In genomic region chr7:140037171-140037555, GRCm38 (mm10) we compare ENCODE assay signal across 8 mouse cellular contexts. TPM values are rescaled to one million over a fixed set of nuclear protein-coding genes. Genes with fewer than 3 reads are reported as not detected.
DNase-seq lines count a peak whose midpoint lies in the region; ATAC-seq lines count a peak whose summit lies in the region.

No protein-coding gene starts in this region.

- 0 out of 2 replicates have a peak overlapping the region, but pooled peaks have one; percentile 70 for H3K9ac ChIP-seq in lung, embryonic 15.5 days
- peak overlapping the region; percentile 91 for H3K9ac ChIP-seq in limb, embryonic 13.5 days
- H3K9ac ChIP-seq in stomach, embryonic 14.5 days (replicated peaks; ENCODE audit: low read depth, low read length) = 0 out of 2 replicates have a peak overlapping the region, but pooled peaks have one; percentile 18

- H3K4me1 ChIP-seq in lung, embryonic 15.5 days = peaks cover 23% of the 10 kb centered on the region
- H3K4me1 ChIP-seq in forebrain, embryonic 10.5 days = peaks cover 32% of the 10 kb centered on the region
- H3K4me1 ChIP-seq in limb, embryonic 13.5 days = peaks cover 21% of the 10 kb centered on the region
- peaks cover 11% of the 10 kb centered on the region for H3K4me1 ChIP-seq in stomach, embryonic 14.5 days (ENCODE audit: control insufficient read depth, insufficient read depth, low read length)

- H3K36me3 ChIP-seq in lung, embryonic 15.5 days = peaks cover 34% of the 10 kb centered on the region
- peaks cover 54% of the 10 kb centered on the region for H3K36me3 ChIP-seq in forebrain, embryonic 10.5 days (replicated peaks)
- H3K36me3 ChIP-seq in limb, embryonic 13.5 days = peaks cover 38% of the 10 kb centered on the region
- peaks cover 23% of the 10 kb centered on the region; the same call in 1 of the 2 replicates for H3K36me3 ChIP-seq in stomach, embryonic 14.5 days (ENCODE audit: control insufficient read depth, insufficient read depth, low read length)

- DNase-seq in lung, postnatal 14 days = no peak
- DNase-seq in forebrain, embryonic 10.5 days (ENCODE audit: extremely low spot score, low spot score) = no peak
- DNase-seq in adrenal gland, postnatal 14 days = no peak
- DNase-seq in T-cell, adult 2 months (ENCODE audit: low spot score) = no peak
- no peak for DNase-seq in lung, adult 18-20 months

- no peaks in the 10 kb centered on the region for H3K27me3 ChIP-seq in lung, embryonic 15.5 days
- peaks cover 25% of the 10 kb centered on the region for H3K27me3 ChIP-seq in forebrain, embryonic 10.5 days (ENCODE audit: poor library complexity, severe bottlenecking)
- no peaks in the 10 kb centered on the region for H3K27me3 ChIP-seq in limb, embryonic 13.5 days
- H3K27me3 ChIP-seq in stomach, embryonic 14.5 days (ENCODE audit: control insufficient read depth, insufficient read depth, low read length) = no peaks in the 10 kb centered on the region

- H3K4me2 ChIP-seq in lung, embryonic 15.5 days = peak overlapping the region; percentile 92
- H3K4me2 ChIP-seq in limb, embryonic 13.5 days (replicated peaks) = peak overlapping the region; percentile 87
- peak overlapping the region; percentile 92 for H3K4me2 ChIP-seq in stomach, embryonic 14.5 days (replicated peaks; ENCODE audit: low read depth, low read length)

- H3K27ac ChIP-seq in lung, embryonic 15.5 days = no peak overlapping the region
- no peak overlapping the region for H3K27ac ChIP-seq in forebrain, embryonic 10.5 days
- H3K27ac ChIP-seq in limb, embryonic 13.5 days = no peak overlapping the region
- no peak overlapping the region for H3K27ac ChIP-seq in stomach, embryonic 14.5 days (ENCODE audit: low read length)

- 50% methylated on average over 3 of the region's 3 CpGs for WGBS in lung, embryonic 15.5 days
- 56% methylated on average over 3 of the region's 3 CpGs for WGBS in forebrain, embryonic 10.5 days
- 51% methylated on average over 3 of the region's 3 CpGs for WGBS in limb, embryonic 13.5 days
- WGBS in stomach, embryonic 14.5 days = 50% methylated on average over 3 of the region's 3 CpGs

- no peaks in the 10 kb centered on the region for H3K9me3 ChIP-seq in lung, embryonic 15.5 days
- H3K9me3 ChIP-seq in forebrain, embryonic 10.5 days = no peaks in the 10 kb centered on the region
- H3K9me3 ChIP-seq in limb, embryonic 13.5 days = no peaks in the 10 kb centered on the region
- no peaks in the 10 kb centered on the region for H3K9me3 ChIP-seq in stomach, embryonic 14.5 days (ENCODE audit: control insufficient read depth, low read depth, low read length)

- peak overlapping the region; percentile 67 for H3K4me3 ChIP-seq in lung, embryonic 15.5 days
- peak overlapping the region; percentile 87 for H3K4me3 ChIP-seq in forebrain, embryonic 10.5 days
- peak overlapping the region; percentile 93 for H3K4me3 ChIP-seq in limb, embryonic 13.5 days
- peak overlapping the region; percentile 84 for H3K4me3 ChIP-seq in stomach, embryonic 14.5 days (ENCODE audit: low read depth, low read length)

- no peak for ATAC-seq in lung, embryonic 15.5 days (ENCODE audit: borderline replicate concordance, extremely low read depth, low FRiP score, low TSS enrichment)
- ATAC-seq in limb, embryonic 13.5 days (ENCODE audit: low FRiP score, low read depth) = no peak
- ATAC-seq in stomach, embryonic 14.5 days (ENCODE audit: insufficient number of reproducible peaks, insufficient read depth, low FRiP score, low read depth) = no peak

RNA-seq across cellular contexts. Expression of gene Tubgcp2, which starts 0.7 kb away (rescaled TPM):
- polyA plus RNA-seq in lung, embryonic 15.5 days (2015; fragmentation: Nextera tagmentation; extraction: Ambion mirVana) = 53.2 and 56.4 TPM in 2 replicates
- 80.6 and 81.1 TPM in 2 replicates for polyA plus RNA-seq in forebrain, embryonic 10.5 days (2016; fragmentation: Nextera tagmentation; extraction: Ambion mirVana)
- 67.4 and 68.0 TPM in 2 replicates for polyA plus RNA-seq in limb, embryonic 13.5 days (2015; fragmentation: Nextera tagmentation; extraction: Ambion mirVana)
- polyA plus RNA-seq in stomach, embryonic 14.5 days (2014; fragmentation: Nextera tagmentation; extraction: Ambion mirVana) = 59.3 and 60.3 TPM in 2 replicates
- total RNA-seq in adrenal gland, postnatal 14 days (2021) = 27.2 and 28.0 TPM in 2 replicates

RNA-seq across cellular contexts. Expression of gene Zfp511, which starts 1.0 kb away (rescaled TPM):
- polyA plus RNA-seq in lung, embryonic 15.5 days (2015; fragmentation: Nextera tagmentation; extraction: Ambion mirVana) = 40.0 and 40.1 TPM in 2 replicates
- polyA plus RNA-seq in forebrain, embryonic 10.5 days (2016; fragmentation: Nextera tagmentation; extraction: Ambion mirVana) = 39.2 and 41.7 TPM in 2 replicates
- 38.9 and 41.8 TPM in 2 replicates for polyA plus RNA-seq in limb, embryonic 13.5 days (2015; fragmentation: Nextera tagmentation; extraction: Ambion mirVana)
- polyA plus RNA-seq in stomach, embryonic 14.5 days (2014; fragmentation: Nextera tagmentation; extraction: Ambion mirVana) = 40.6 and 43.5 TPM in 2 replicates
- 16.3 and 18.2 TPM in 2 replicates for total RNA-seq in adrenal gland, postnatal 14 days (2021)

RNA-seq across cellular contexts. Expression of gene Msx3, which starts 11.7 kb away (rescaled TPM):
- polyA plus RNA-seq in lung, embryonic 15.5 days (2015; fragmentation: Nextera tagmentation; extraction: Ambion mirVana) = not detected in 2 replicates
- 0.31 and 0.69 TPM in 2 replicates for polyA plus RNA-seq in forebrain, embryonic 10.5 days (2016; fragmentation: Nextera tagmentation; extraction: Ambion mirVana)
- not detected in 2 replicates for polyA plus RNA-seq in limb, embryonic 13.5 days (2015; fragmentation: Nextera tagmentation; extraction: Ambion mirVana)
- polyA plus RNA-seq in stomach, embryonic 14.5 days (2014; fragmentation: Nextera tagmentation; extraction: Ambion mirVana) = not detected in 2 replicates
- total RNA-seq in adrenal gland, postnatal 14 days (2021) = not detected in 2 replicates

RNA-seq across cellular contexts. Expression of gene Adam8, which starts 44.8 kb away (rescaled TPM):
- polyA plus RNA-seq in lung, embryonic 15.5 days (2015; fragmentation: Nextera tagmentation; extraction: Ambion mirVana) = 1.4 and 1.8 TPM in 2 replicates
- 1.6 and 2.4 TPM in 2 replicates for polyA plus RNA-seq in forebrain, embryonic 10.5 days (2016; fragmentation: Nextera tagmentation; extraction: Ambion mirVana)
- 2.3 and 2.8 TPM in 2 replicates for polyA plus RNA-seq in limb, embryonic 13.5 days (2015; fragmentation: Nextera tagmentation; extraction: Ambion mirVana)
- 2.4 and 2.8 TPM in 2 replicates for polyA plus RNA-seq in stomach, embryonic 14.5 days (2014; fragmentation: Nextera tagmentation; extraction: Ambion mirVana)
- 1.5 and 3.0 TPM in 2 replicates for total RNA-seq in adrenal gland, postnatal 14 days (2021)

RNA-seq across cellular contexts. Expression of gene Caly, which starts 45.2 kb away (rescaled TPM):
- polyA plus RNA-seq in lung, embryonic 15.5 days (2015; fragmentation: Nextera tagmentation; extraction: Ambion mirVana) = 0.66 and 1.1 TPM in 2 replicates
- polyA plus RNA-seq in forebrain, embryonic 10.5 days (2016; fragmentation: Nextera tagmentation; extraction: Ambion mirVana) = 0.58 and 2.1 TPM in 2 replicates
- polyA plus RNA-seq in limb, embryonic 13.5 days (2015; fragmentation: Nextera tagmentation; extraction: Ambion mirVana) = 1.1 TPM in 2 replicates
- polyA plus RNA-seq in stomach, embryonic 14.5 days (2014; fragmentation: Nextera tagmentation; extraction: Ambion mirVana) = 3.8 and 3.9 TPM in 2 replicates
- 6.8 and 7.7 TPM in 2 replicates for total RNA-seq in adrenal gland, postnatal 14 days (2021)

Comparison
In these comparisons a context has a peak if more than half of its experiments do, and no peak if none do; other contexts are left out.
1. H3K9ac ChIP-seq: peak in every context shown above with its lines; median percentile 91 in limb, embryonic 13.5 days; 70 in lung, embryonic 15.5 days; 18 in stomach, embryonic 14.5 days.